Mouse (Mus musculus): ENCODE results near the gene Nampt.
"Not testable (repeated sequence)": the region's sequence is repeated elsewhere in the genome, so short reads cannot be mapped to it uniquely, and the experiment has no call there.

The Nampt gene

DNA sequence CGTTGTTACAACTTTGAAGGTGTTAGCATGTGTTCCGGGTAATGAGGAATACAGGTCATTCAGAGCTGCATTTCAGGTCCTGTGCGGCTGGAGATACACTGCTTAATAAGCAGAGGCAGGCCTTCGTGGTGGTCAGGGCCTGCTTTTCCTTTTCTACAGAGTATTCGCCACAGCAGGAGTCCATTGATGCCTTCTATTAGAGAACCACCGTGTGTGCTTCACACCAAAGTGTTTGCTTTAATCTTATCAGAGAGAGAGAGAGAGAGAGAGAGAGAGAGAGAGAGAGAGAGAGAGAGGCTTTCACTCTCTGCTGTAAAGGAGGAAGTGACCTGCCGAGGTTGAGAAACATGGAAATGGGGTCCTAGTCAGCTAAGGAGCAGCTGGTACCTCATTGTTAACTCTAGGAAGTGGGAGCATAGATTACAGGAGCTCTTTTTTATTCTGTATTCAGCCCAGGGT lies 22.1 kb downstream of the Nampt start:
- no peak for DNase-seq (ENCODE audit: low spot score)

DNA sequence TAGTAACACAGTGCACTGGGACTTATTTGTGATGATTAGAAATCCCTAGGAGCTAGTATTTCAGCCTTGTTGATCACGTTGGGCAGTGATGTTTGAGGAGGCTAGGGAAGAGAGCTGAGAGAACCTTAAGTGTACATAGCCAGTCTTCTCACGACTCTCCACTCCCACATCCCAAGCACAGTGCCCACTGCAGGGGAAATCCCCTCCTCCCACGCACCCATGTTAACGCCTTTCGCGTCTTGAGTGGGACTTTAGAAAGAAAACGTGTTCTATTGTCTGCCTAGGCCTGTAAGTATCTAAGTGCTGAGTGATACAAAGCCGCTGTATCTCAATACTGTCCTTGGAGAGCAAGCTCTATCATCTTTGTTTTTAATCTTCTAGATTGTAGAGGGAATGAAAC lies 27.0 kb downstream of the Nampt start:
- no peak for DNase-seq (ENCODE audit: low spot score)

DNA sequence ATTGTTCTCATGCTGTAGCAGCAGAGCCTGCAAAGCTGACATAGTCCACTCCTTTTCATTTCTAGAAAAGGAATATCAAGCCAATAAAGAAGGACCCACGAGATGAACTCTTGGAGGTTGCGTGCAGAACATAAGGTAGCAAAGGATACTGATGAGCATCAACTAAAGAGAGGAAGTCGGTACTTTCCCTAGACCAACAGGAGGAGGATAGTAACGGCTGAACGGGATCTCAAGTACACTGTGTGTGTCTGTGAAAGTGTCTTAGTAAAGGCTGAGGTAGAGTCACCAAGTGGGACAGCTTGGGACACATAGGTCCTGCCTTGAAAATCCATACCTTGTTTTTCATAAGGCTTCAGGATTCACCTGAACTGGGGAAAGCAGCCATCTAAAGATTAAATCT lies 34.4 kb downstream of the Nampt start:
- peak; percentile 30 for DNase-seq (ENCODE audit: low spot score)

DNA sequence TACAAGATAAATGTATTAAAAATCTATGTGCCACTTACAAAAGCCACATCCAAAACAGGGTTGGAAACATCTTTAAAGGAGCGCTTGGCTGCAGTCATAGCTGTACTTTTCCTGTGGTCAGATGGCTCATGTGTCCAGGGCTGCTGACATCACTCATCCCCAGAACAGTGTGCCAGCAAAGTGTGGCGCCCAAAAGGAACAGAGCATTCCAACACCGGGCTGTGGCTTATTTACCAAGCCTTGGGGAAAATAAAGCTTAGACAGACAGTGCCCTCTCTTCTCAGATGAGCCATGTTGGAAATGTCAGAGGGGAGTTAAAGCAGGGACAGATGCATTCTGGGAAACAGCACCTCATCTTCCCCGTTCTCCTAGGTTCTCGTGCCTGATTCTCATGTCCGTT lies 35.5 kb downstream of the Nampt start:
- peak; percentile 76 for DNase-seq (ENCODE audit: low spot score)

DNA sequence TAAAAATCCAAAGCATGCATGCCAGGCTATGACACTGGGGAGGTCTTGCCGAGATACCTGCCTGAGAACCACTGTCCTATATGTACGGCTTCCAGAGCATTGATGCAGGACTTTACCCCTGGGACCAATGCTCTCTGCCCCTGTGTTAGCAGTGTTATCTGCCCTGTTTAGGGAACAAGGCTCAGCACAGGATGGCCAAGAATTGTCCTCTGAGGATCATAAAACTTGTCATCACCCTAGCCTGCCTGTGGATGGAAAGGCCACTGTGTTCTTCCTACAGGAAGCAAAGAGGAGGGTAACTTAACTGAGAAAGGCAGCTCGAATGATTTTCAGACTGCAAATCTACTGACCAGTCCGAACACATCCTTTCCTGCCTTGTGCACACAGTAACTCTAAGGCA lies 36.1 kb downstream of the Nampt start:
- DNase-seq (ENCODE audit: low spot score), result peak; percentile 77

DNA sequence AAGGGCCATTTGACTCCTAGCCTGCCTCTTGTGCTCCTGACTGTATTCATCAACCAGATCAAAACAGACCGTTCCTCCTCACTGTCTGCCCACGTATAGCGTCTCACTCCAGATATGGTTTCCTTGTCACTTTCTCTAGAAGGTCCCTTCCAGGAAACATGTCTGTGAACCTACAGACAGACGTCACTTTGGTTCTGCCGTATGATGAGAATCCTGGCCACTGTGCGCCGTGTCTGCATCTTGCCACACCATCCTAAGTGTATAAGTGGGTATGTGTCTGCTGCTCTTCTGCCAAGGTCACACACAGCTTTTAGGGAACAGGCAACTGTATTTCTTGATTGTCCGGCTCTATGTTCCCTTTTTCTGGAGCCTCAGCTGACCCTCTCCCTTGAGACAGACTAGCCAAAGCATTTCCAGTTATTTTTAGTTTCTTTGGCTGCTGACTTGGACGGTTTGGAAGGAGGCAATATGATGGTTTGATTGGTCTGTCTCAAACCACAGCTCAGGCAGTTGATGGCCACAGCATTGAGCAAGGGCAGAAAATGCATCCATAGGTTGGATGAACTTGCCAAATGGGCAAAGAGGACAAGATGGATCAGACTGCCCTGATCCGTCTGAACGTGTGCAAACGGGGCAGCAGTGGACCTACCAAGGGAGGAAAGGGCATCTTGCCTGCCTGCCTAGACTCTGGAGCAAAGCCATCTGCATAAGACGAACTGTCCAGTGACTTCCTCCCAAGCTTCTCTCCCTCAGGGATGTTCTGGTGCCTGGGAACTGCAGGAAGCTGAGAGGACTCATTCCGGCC lies 37.6 kb downstream of the Nampt start:
- peak; percentile 89 for DNase-seq (ENCODE audit: low spot score)

DNA sequence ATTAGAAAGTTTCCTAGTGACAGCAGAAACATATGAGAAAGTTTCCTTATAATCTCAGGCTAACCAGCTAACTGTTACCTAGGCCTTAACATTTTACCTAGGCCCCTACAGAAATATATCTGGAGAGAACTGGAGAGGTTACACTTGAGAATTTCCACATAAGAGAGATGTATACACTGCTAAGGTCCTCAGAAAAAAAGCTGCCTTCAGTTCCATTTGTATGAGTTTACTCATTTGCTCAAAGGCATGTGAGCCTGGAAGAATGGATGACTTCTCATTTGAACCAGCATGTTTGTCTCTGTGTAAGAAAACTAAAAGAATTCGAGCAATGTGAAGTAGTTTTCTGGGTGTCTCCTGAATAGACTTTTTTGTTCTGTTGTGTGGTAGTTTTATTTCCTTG lies 39.1 kb downstream of the Nampt start:
- DNase-seq (ENCODE audit: low spot score), result no peak

DNA sequence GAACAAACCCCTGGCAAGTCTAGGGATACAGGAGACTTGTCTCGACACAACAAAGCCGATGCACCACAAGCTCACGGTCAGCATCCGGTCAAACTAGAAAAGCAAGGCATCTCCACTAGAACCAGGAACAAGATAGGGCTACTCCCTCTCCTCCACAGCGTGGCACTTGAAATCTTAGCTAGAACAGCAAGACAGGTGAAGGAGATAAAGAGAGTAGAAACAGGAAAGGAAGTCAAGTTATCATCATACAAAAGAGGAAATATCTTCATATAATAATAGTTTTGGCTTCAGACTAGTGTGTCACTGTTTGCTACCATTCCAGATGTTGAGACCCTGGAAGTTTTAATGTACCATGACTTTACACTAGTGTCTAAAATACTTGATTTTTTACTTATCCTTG lies 41.5 kb downstream of the Nampt start:
- no peak for DNase-seq (ENCODE audit: low spot score)

DNA sequence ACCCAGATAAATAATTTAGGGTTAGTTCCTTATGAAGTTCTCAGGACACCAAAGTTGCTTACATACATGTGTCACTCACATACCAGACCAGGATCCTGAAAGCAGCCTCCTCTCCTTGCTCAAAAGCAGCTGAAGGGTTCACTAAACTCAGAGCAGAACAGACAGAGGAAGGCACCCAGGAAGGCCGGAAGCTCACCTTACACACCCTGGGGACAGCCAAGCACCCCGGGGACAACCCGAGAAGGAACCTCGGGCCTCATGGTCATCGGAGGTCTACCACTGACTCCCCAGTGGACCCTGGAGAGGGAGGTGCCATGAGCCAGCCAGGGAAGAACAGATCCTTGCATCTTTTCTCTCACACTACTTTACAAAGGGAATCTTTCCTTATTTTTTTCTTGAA lies 51.5 kb downstream of the Nampt start:
- DNase-seq (ENCODE audit: low spot score), result no peak

DNA sequence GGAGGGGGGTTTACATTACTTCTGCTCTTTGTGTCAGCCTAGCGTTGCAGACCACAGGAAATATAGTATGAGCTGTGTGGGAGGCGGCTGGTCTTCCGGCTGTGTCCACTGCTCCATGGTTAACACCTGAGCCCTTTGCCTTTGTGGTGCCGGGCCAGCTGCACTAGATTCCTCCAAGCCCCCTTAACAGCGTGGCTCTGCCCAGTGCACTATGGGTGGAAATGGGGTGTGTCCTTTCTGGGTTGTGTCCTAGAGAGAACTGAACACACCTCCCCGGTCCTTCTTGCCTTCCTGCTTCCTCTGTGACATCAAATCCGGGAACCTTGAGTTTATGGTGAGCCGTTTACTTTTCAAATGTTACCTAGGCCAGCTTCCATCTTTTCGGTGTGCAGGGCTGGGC lies 58.2 kb downstream of the Nampt start:
- no peak for DNase-seq (ENCODE audit: low spot score)

DNA sequence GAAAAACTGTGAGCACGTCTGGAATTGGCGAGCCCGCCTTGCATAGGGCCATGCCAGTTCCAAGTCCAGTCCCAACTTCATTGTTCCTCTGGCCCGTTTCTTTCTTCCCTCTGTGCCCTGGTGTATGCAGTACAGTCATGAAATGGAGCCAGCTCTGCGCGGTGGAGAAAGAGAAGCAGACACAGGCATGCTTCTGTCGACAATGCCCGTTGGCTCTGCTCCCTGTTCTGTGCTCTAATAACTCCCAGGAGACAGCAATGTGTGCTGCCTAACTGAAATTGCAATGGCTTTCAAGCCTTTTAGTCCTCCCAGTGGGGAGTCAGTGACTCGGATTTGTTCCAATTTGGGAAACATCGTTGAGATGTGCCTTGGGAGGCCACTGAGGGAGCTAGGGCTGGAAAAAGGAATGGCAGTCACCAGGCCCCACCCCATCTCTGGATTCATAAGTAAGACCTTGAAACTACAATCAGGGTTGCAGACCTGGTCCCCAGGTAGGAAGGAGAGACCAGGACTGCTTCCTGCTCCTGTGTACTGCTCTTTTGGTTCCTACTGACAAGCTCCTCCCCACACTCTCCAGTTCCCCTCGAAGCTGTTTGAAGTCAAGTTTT lies 58.7 kb downstream of the Nampt start:
- DNase-seq (ENCODE audit: low spot score), result peak; percentile 89

DNA sequence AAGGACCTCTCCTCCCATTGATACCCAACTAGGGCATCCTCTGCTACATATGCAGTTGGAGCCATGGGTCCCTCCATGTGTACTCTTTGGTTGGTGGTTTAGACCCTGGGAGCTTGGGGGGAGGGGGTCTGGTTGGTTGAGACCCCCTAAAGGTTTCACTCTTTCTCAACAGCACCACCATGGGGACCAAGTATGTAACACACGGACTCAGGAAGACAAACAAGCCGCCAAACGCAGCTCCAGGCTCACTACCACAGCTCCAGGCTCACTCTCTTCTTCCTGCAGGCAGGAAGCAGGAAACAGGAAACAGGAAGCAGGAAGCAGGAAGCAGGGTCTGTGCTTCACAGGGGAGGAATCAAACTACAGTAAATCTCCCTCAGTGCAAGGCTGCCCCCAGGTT lies 60.0 kb downstream of the Nampt start:
- DNase-seq (ENCODE audit: low spot score), result no peak

DNA sequence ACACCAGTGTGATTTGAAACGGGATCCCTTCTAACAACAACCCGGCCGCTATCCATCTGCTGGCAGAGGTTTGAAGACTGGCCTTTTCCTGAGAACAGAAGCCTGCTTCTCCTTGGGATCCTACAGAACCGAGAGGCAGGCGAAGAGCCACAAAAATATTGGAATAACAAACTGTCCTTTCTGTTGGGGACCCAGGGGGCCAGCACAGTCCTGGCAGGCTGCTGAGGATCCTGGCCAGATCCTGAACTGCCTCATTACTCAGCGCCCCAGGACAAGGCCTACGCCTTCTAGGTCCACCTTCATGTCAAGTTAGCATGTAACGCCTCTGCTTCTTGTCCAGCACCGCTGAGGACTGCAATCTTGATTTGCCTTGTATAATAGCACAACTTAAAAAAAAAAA lies 65.0 kb downstream of the Nampt start:
- DNase-seq (ENCODE audit: low spot score), result peak; percentile 68

DNA sequence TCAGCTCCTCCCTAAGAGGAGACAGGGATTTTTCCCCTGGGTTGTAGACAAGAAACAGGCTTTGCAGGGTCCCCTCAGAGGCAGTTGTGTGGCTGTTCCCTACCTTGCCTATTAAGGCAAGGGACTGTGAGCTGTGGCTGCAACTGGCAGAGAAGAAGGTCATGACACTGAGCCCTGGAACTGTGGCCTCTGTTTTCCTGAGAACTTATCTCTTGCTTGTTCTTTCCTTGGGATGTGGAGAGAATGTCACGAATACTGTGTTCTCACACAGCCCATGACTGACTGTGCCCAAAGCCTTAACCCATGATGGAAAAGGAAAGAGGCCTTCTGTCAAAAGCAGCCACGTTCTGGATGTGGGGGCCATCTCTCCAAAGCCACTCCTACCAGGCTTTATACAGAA lies 65.7 kb downstream of the Nampt start:
- peak; percentile 62 for DNase-seq (ENCODE audit: low spot score)

DNA sequence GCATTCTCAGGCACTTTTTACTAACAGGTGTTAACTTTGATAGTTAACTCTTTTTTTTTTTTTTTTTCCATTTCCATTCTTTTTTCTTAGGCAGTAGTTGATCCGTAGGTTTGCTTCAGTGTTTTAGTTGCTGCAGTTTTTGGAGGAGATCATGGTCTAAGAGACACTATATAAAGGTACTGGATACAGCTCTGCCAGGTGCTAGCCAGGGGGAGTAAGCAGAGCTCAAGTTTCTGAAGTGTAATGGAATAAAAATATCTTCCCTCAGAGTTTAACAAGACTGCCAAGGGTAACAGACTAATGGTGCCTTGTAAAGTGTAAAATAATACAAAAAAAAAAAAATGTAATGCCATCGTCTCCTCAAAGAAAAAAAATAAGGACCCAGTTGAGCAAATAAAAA lies 67.0 kb downstream of the Nampt start:
- DNase-seq (ENCODE audit: low spot score), result no peak

DNA sequence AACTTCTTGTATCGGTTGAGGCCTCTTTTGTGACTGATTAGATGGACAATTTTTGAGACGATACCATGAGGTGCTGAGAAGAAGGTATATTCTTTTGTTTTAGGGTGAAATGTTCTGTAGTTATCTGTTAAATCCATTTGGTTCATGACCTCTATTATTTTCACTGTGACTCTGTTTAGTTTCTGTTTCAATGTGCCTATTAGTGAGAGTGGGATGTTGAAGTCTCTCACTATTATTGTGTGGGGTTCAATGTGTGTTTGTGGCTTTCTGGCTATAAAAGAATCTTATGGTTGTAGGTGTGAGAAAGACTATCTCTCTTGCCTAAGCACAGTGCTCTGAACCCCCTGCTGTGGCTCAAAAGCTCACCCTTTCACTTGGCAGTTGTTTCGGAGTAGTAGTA lies 68.9 kb downstream of the Nampt start:
- no peak for DNase-seq (ENCODE audit: low spot score)

DNA sequence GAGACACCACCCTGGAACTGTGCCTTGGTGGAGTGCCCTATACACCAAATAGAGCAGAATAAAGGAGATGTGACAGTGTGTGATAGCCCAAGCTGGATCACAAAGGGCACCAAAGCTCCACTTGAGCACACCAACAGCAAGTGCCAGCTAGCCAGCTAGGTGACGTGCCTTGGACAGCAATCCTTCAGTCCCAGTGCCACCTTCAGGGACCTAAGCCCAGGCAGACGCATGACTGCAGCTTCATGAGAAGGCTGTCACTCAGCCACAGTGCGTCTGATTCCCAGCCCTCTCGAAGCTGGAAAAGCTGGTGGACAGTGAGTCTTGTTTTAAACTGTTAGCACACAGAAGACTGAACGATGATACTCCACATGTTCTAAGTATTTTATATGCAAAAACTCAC lies 70.5 kb downstream of the Nampt start:
- peak; percentile 76 for DNase-seq (ENCODE audit: low spot score)

DNA sequence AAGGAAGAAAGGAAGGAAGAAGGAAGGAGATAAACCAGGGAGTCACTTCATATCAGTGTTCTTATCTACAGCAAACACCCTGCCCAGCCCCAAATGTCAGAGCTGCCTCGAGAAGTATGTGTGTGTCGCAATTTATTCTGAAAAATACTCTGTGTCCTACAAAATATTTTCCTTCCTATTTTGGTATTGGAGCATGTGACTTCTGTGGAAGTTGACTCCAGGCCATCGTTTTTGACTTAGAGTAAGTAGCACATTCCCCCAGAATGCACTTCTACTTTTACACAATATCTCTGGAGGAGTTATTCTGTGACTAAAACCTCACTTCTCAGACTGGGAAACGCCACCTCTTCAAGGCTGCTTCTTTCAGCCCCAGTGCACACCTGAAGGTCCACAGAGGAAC lies 71.1 kb downstream of the Nampt start:
- DNase-seq (ENCODE audit: low spot score), result peak; percentile 89

DNA sequence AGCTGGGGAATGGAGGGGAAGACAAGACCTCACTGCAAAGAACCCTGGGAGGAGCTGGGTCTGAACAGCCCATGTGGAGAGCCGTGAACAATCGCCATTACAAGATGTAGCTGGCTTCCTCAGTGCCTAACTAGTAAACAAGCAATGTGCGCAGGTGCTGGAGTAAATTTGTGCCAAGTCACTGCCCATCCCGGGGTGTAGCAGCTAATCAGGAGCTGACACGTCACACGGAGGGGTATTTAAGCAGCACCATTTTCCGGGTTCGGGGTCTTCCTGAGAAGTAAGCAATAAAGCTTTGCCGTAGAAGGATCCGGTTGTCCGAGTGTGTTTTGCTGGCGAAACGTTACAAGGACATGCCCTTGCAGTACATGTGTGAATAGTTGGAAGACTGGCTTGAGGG lies 71.9 kb downstream of the Nampt start:
- not testable (repeated sequence) for DNase-seq (ENCODE audit: low spot score)

DNA sequence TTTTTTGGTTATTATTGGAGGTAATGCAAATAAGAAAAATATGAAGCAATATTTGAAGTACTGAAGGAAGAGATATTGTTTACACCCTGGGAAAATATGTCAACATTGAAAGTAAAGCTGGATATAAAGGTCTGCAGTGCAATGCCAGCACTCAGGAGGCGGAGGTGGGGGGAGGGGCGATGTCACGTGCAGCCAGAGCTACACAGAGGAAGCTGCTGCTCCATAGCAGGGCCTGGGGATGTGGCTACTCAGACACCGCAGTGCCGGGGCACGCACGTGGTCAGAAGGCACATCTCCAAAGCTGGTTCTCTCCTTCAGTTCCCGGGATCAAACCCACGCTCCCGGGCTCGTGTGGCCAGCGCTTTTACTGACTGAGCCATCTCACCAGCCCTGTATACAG lies 73.9 kb downstream of the Nampt start:
- no peak for DNase-seq (ENCODE audit: low spot score)

DNA sequence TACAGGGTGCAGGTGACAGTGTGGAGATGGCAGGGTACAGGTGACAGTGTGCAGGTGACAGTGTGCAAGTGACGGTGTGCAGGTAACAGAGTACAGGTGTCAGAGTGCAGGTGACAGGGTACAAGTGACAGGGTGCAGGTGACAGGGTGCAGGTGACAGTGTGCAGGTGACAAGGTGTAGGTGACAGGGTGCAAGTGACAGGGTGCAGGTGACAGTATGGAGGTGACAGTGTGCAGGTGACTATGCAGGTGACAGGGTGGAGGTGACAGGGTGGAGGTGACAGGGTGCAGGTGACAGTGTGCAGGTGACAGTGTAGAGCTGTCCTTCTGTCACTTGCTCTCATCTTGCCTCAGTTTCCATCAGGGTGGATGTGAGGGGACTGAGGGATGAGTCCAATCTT lies 76.5 kb downstream of the Nampt start:
- no peak for DNase-seq (ENCODE audit: low spot score)

DNA sequence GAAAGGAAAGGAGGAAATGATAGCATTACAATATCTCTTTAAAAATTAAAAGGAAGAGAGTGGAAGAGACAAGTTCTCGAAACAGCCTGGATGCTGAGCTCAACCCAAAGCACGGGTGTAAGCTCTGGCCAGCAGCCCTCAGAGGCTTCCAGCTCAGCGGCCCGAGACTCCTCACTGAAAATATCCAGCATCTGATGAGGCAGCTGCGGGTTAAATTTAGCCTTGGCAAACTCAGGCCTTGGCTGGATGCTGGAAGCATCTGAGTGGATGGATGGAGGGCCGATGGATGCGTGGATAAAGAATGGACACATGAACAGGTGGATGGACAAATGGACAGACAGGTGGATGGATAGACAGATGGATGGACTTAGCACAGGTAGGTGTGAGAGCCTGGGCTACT lies 77.2 kb downstream of the Nampt start:
- DNase-seq (ENCODE audit: low spot score), result no peak

DNA sequence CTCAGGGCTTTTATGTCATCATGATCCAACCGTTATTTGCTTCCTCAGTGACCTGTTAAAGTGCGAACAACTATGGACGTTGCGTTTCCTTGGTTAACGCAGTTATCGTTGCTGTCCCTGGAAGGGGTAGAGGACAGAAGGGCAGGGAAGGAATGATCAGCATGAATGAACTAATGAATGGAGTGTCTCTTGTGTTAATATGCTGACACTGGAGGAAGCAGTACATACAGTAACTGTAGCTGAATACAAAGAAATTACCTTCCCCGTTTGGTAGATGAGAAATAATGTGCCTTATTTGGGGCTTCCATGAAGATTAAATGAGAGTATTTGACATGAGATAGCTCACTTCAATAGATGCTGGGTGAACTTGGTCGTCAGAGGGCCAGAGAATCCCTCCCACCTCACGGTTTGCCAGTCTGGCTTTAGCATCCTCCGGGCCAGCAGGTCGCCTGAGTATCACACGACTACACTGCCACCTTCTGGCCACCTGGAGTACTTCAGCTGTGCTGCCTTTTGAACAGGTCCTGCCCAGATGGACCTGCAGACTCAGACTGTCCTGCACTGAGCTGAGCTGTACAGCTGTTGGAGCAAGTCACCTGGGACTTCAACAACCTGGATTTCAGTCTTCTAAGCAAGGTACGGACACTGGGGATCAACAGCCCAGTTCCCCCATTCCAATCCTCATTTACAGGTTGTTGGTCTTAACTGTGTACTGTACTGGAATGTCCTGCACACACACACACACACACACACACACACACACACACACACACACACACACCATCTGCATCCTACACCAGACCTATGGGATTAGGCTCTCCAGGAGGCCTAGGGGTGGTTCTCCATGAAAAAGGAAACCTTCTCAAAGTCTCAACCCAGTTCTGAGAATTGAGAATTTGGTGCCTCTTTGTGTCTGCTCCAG lies 78.1 kb downstream of the Nampt start:
- peak; percentile 89 for DNase-seq (ENCODE audit: low spot score)
